Mouse (Mus musculus) liver, embryonic 12.5 days (tissue): ENCODE data around the gene Dsp. TPM values are rescaled to one million over a fixed set of nuclear protein-coding genes. Genes with fewer than 3 reads are reported as not detected.

Source experiments
- polyA plus RNA-seq: library from polyadenylated mRNA; unstranded; fragments of >200 nt; fragmentation: Nextera tagmentation; extraction: Ambion mirVana; gene quantifications from 2 replicates; pipeline ENCODE4 v1.2.1, GENCODE M21; 2016

The Dsp gene
- polyA plus RNA-seq, 1 experiment from 2014 or later = 2.1 TPM

Other genes starting within 250 kb of the Dsp start
- 103 and 107 TPM in 2 replicates for gene Ssr1, start 157.1 kb upstream of the Dsp start, polyA plus RNA-seq
- 33.9 TPM in 2 replicates for gene Riok1, start 114.3 kb upstream of the Dsp start, polyA plus RNA-seq
- gene Cage1, start 114.2 kb upstream of the Dsp start, polyA plus RNA-seq = 0.80 and 0.88 TPM in 2 replicates
- gene Snrnp48, start 53.6 kb downstream of the Dsp start, polyA plus RNA-seq = 19.3 and 24.3 TPM in 2 replicates
- 0.51 and 0.91 TPM in 2 replicates for gene Bmp6, start 193.8 kb downstream of the Dsp start, polyA plus RNA-seq